Mouse (Mus musculus) adrenal gland, adult 18-20 months (tissue): ENCODE results near the gene Sugt1. TPM values are rescaled to one million over a fixed set of nuclear protein-coding genes. Genes with fewer than 3 reads are reported as not detected.
A peak's percentile ranks its signal among the peaks of the same experiment; 100 is the strongest.

Experiments
- DNase-seq, 2 experiments: peaks; one replicate each; pipeline ENCODE4 v3.0.0; 2021 to 2022; ENCODE audit warnings: low spot score in 2 of 2
- long read RNA-seq, 2 experiments: library from polyadenylated mRNA; stranded (forward); transcript quantifications; one replicate each; pipeline ENCODE4 v2.0.0; 2021
- total RNA-seq, 2 experiments: library from RNA; stranded (reverse); gene quantifications; 1 replicate in 1 of 2; 2 replicates in 1 of 2; pipeline ENCODE4 v1.2.3; 2021

Sugt1 gene
- total RNA-seq: 100 to 1,000 TPM in 1 of 2 experiments, 10 to 100 TPM in 1; 79.4 to 121 TPM
- long read RNA-seq, experiment 1, full-length matches to known transcripts: 14 of 16 reads
- long read RNA-seq, experiment 1, partial matches to known transcripts: 2 of 16 reads
- long read RNA-seq, experiment 1, other reads (novel, unspliced or antisense): 0 of 16 reads
- long read RNA-seq, experiment 2, full-length matches to known transcripts: 65 of 79 reads
- long read RNA-seq, experiment 2, partial matches to known transcripts: 8 of 79 reads
- long read RNA-seq, experiment 2, other reads (novel, unspliced or antisense): 6 of 79 reads

DNA sequence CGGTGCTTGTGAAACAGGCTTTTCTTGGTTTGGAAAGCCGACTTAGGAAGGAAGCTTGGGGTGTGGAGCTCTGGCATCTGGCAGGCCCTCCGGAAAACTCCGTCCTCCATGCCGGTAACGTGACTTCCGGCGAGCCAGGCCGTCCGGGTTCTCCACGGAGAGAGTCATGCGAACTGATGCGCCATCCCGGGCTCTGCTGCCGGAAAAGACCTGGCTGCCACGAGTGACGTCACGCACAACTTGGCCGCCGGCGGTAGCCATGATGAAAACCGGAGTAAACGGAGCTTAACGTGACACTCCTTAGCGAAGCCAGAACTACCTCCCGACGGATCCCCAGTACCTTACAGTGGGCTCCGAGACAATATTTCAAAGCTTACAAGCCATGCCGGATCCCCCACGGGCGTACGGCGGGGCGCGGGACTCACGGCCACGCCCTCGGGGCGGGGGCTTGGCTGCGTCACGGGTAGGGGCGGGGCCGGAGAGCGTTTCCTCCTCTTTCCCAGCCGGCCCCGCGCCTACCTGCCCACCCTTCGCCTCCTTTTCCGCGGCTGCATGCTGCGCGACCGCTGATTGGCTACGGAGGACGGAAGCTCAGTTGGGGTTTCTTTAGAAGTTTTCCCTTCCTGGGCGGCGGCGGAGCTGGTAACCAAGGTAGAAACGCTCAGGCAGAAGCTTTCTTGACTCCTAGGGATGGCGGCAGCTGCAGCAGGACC lies at the start of gene Sugt1:
Gene Sugt1 (plus strand): TSS at position 553 of the 713 bp plus-strand sequence.
- peak; percentile 94 to 97 for DNase-seq

DNA sequence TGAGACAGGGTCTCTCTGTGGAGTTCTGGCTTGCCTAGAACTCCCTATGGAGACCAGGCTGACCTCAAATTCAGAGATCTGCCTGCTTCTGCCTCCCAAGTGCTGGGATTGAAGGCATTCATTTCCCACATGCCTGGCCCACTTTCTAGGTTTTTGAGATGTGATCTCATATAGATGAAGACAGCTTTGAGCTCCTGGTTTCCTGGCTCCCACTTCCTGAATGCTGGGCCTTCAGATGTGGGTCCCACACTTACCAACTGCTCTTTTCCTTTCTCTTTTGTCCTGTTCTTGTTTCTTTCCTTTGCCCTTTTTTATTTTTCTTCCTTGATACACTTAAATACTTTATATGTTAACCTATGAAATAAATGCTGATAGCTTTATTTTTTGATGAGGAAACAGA lies 49.6 kb upstream of the Sugt1 start:
- no peak for DNase-seq

DNA sequence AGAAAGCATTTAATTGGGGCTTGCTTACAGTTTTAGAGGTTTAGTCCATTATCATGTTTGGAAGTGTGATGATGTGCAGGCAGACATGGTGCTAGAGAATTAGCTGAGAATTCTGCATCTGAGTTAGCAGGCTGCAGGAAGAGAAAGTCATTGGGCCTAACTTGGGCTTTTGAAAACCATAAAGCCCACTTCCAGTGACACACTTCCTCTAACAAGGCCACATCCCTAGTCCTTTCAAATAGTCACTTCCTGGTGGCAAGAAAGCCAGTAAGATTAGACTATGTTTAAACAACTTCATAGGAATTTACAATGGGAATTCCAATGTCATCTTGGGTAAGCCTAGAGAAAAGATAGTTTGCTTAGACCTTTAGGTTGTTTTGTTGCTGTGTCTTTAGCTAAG lies 45.9 kb upstream of the Sugt1 start:
- no peak for DNase-seq

DNA sequence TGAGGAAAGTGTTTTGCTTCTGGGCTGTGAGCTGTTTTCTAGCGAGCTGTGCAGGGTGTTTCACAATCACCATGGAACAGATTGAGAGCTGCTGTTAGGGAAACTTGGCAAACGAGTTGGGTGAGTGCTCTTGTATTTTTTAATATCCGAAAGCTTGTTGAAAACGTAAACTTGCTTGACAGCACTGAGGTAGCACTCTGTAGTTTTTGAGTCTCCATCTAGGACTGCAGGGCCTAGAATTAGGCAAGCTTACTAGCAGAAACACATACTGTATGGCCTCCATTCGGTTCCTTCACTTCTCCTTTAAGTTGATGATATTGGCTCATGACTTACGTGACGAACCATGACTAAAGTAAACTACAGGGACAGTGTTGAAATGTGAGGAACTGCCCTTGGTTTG lies 38.1 kb upstream of the Sugt1 start:
- DNase-seq: peak in 1 of 2 experiments; percentile 12

GRCm38 (mm10) chr14:79551929-79552328 lies 35.6 kb upstream of the Sugt1 start:
- DNase-seq: no peak

GRCm38 (mm10) chr14:79552854-79553253 lies 34.6 kb upstream of the Sugt1 start:
- no peak for DNase-seq

GRCm38 (mm10) chr14:79557796-79558195 lies 29.7 kb upstream of the Sugt1 start:
- no peak for DNase-seq

DNA sequence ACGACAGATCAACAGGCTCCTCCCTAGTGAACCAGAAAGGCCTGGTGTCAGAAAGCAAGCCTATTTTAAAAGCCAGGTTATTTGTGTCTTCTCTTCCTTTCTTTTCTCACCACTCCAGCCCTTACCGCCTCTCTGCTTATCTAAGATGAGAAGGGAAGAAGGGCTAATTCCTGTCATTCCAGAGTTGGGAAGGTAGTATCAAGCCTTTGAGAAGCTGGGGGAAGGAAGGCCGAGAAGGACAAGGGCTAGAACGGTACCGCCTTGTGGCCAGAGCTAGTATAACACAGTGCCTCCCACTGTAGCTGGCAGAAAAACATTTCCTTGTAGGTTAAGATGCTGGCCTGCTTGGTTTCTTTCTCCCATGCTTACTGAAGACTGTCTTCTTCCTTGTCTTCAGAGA lies 24.7 kb upstream of the Sugt1 start:
- peak; percentile 44 to 50 for DNase-seq

GRCm38 (mm10) chr14:79564784-79565183 lies 22.7 kb upstream of the Sugt1 start:
- DNase-seq: no peak

- DNase-seq: no peak
Measured at GRCm38 (mm10) chr14:79573482-79574191, 13.9 kb upstream of the Sugt1 start.

DNA sequence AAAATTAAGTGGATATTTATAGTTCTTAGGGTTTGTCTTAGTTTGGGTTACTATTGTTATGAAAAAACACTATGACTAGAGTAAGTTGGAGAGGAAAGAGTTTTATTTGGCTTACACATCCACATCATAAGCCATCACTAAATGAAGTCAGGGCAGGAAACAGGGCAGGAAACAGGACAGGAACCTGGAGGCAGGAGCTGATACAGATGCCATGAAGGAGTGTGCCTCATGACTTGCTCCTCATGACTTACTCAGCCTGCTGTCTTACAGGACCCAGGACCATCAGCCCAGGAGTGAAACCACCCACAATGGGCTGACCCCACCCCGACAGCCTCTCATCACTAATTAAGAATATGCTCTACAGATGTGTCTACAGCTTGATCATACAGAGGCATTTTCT lies 13.1 kb upstream of the Sugt1 start:
- no peak for DNase-seq

DNA sequence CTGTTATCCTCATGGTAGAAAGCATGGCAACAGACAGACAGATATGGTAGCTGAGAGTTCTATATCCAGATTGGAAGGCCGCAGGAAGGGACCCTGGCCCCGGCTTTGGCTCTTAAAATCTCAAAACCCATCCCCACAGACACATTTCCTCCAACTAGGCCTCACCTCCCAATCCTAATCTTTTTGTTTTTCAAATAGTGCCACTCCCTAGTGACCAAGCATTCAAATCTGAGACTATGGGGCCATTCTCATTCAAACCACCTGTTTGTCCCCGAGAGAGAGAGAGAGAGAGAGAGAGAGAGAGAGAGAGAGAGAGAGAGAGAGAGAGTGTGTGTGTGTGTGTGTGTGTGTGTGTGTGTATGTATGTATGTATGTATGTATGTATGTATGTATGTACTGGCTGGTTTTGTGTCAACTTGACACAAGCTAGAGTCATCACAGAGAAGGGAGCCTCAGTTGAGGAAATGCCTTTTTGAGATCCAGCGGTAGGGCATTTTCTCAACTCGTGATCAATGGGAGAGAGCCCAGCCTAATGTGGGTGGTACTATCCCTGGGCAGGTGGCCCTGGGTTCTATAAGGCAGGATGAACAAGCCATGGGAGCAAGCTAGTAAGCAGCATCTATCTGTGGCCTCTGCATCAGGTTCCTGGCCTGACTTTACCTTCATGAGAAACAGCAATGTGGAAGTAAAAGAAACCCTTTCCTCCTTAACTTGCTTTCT lies 3.8 kb upstream of the Sugt1 start:
- DNase-seq: no peak

- no peak for DNase-seq
Measured at GRCm38 (mm10) chr14:79586499-79587138, 872 bp upstream of the Sugt1 start.

DNA sequence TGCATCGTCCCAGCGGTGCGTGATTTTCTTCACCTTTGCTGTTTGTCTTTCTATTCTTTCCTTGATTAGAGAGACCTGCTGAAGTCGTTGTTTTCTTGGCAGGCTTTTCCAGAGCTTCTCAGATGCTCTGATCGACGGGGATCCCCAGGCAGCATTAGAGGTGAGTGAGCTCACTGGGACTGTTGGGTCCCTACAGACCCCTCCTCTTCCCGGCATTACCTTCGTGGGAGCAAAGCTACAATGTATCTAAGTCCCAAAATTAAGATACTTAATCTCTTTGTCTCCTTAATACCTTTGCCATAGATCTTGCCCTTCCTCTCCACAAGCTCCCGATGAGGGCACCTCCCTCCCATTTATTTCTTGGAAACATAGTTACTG lies 350 bp downstream of the Sugt1 start:
- no peak for DNase-seq

- DNase-seq: no peak
Measured at GRCm38 (mm10) chr14:79588534-79588951, 1.1 kb downstream of the Sugt1 start.

GRCm38 (mm10) chr14:79589401-79589800 lies 1.9 kb downstream of the Sugt1 start:
- no peak for DNase-seq

- DNase-seq: no peak
Measured at GRCm38 (mm10) chr14:79590916-79591315, 3.4 kb downstream of the Sugt1 start.

- DNase-seq: no peak
Measured at GRCm38 (mm10) chr14:79591611-79592010, 4.1 kb downstream of the Sugt1 start.

- DNase-seq: no peak
Measured at GRCm38 (mm10) chr14:79594069-79594468, 6.6 kb downstream of the Sugt1 start.

- no peak for DNase-seq
Measured at GRCm38 (mm10) chr14:79596602-79597001, 9.1 kb downstream of the Sugt1 start.

DNA sequence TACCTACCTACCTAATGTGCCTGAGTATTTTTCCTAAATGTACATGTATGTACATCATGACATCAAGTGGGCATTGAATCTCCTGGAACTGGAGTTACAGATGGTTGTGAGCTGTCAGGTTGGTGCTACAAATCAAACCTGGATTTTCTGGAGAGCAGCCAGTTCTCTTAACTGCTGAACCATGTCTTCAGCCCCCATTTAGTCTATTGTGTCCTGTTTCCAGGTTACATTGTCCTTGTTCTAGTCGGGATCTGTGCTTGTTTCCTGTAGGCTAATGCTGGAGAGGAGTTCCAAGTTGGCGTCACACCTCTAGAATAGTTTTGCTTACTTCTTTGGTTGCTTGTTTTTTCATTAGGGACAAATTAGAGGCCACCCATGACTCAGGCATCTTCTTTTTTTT lies 18.4 kb downstream of the Sugt1 start:
- no peak for DNase-seq
